Mouse (Mus musculus): ENCODE measurements around the gene Frzb. TPM values are rescaled to one million over a fixed set of nuclear protein-coding genes. Genes with fewer than 3 reads are reported as not detected.

Frzb gene
- total and polyA plus RNA-seq, 2 experiments from 2014 or later, result 2.4 to 2.5 TPM

- WGBS, result 60% methylated on average over 10 of the region's 10 CpGs
- 0 out of 2 replicates have a peak overlapping the region, but pooled peaks have one; percentile 56 for H3K4me3 ChIP-seq (ENCODE audit: low read depth, low read length)
- H3K4me2 ChIP-seq (ENCODE audit: low read depth, low read length, poor library complexity, severe bottlenecking), result no peak overlapping the region
- DNase-seq (ENCODE audit: low spot score) (no peak), ATAC-seq (ENCODE audit: low FRiP score) (no peak)
- TF ChIP-seq CTCF (IDR thresholded peaks at IDR 0.05), result no peak
- H3K9me3 ChIP-seq (ENCODE audit: low read length), result no peaks in the 10 kb centered on the region
- H3K27ac ChIP-seq (ENCODE audit: low read depth, low read length), result no peak overlapping the region
- H3K9ac ChIP-seq (replicated peaks; ENCODE audit: low read length, poor library complexity, severe bottlenecking), result no peak overlapping the region
- H3K4me1 ChIP-seq (ENCODE audit: insufficient read depth, low read length), result no peaks in the 10 kb centered on the region
- H3K27me3 ChIP-seq (ENCODE audit: insufficient read depth, low read length), result peaks cover 15% of the 10 kb centered on the region
- no peaks in the 10 kb centered on the region for H3K36me3 ChIP-seq (ENCODE audit: insufficient read depth, low read length)
These were observed 1.9 kb downstream of the Frzb start for GRCm38 (mm10) chr2:80445491-80445890.

GRCm38 (mm10) chr2:80444418-80445365 lies 2.7 kb downstream of the Frzb start:
- Histone ChIP-seq H3K4me2 (ENCODE audit: low read depth, low read length, poor library complexity, severe bottlenecking) (no peak overlapping the region), H3K36me3 (ENCODE audit: insufficient read depth, low read length) (no peaks in the 10 kb centered on the region)
- 77% methylated on average over 14 of the region's 14 CpGs for WGBS

GRCm38 (mm10) chr2:80443962-80444361 lies 3.5 kb downstream of the Frzb start:
- H3K36me3 ChIP-seq (ENCODE audit: insufficient read depth, low read length), result no peaks in the 10 kb centered on the region
- no peaks in the 10 kb centered on the region for H3K4me1 ChIP-seq (ENCODE audit: insufficient read depth, low read length)
- 96% methylated on average over 2 of the region's 2 CpGs for WGBS
- no peak for DNase-seq (ENCODE audit: low spot score)
- peak; percentile 52 for TF ChIP-seq CTCF (IDR thresholded peaks at IDR 0.05)
- peaks cover 15% of the 10 kb centered on the region for H3K27me3 ChIP-seq (ENCODE audit: insufficient read depth, low read length)
- no peak for ATAC-seq (ENCODE audit: low FRiP score)
- H3K27ac ChIP-seq (ENCODE audit: low read depth, low read length), result no peak overlapping the region
- H3K9me3 ChIP-seq (ENCODE audit: low read length), result no peaks in the 10 kb centered on the region
- H3K4me3 ChIP-seq (ENCODE audit: low read depth, low read length), result no peak overlapping the region
- H3K9ac ChIP-seq (replicated peaks; ENCODE audit: low read length, poor library complexity, severe bottlenecking), result no peak overlapping the region
- H3K4me2 ChIP-seq (ENCODE audit: low read depth, low read length, poor library complexity, severe bottlenecking), result no peak overlapping the region

More at GRCm38 (mm10) chr2:80444418-80445365, 2.7 kb downstream of the Frzb start:
- DNase-seq (ENCODE audit: low spot score) (peak; percentile 8), ATAC-seq (ENCODE audit: low FRiP score) (no peak)
- no peak for TF ChIP-seq CTCF (IDR thresholded peaks at IDR 0.05)
- Histone ChIP-seq H3K9ac (replicated peaks; ENCODE audit: low read length, poor library complexity, severe bottlenecking) (no peak overlapping the region), H3K27me3 (ENCODE audit: insufficient read depth, low read length) (peaks cover 15% of the 10 kb centered on the region), H3K4me3 (ENCODE audit: low read depth, low read length) (no peak overlapping the region), H3K4me1 (ENCODE audit: insufficient read depth, low read length) (no peaks in the 10 kb centered on the region), H3K9me3 (ENCODE audit: low read length) (no peaks in the 10 kb centered on the region), H3K27ac (ENCODE audit: low read depth, low read length) (no peak overlapping the region)

- Histone ChIP-seq H3K4me1 (ENCODE audit: insufficient read depth, low read length) (no peaks in the 10 kb centered on the region), H3K27me3 (ENCODE audit: insufficient read depth, low read length) (peaks cover 15% of the 10 kb centered on the region), H3K4me2 (ENCODE audit: low read depth, low read length, poor library complexity, severe bottlenecking) (no peak overlapping the region), H3K4me3 (ENCODE audit: low read depth, low read length) (no peak overlapping the region), H3K27ac (ENCODE audit: low read depth, low read length) (no peak overlapping the region), H3K9me3 (ENCODE audit: low read length) (no peaks in the 10 kb centered on the region), H3K9ac (replicated peaks; ENCODE audit: low read length, poor library complexity, severe bottlenecking) (no peak overlapping the region), H3K36me3 (ENCODE audit: insufficient read depth, low read length) (no peaks in the 10 kb centered on the region)
- DNase-seq (ENCODE audit: low spot score), result no peak
- TF ChIP-seq CTCF (IDR thresholded peaks at IDR 0.05), result no peak
- no peak for ATAC-seq (ENCODE audit: low FRiP score)
- 96% methylated on average over 3 of the region's 3 CpGs for WGBS
These were observed 6.0 kb downstream of the Frzb start for GRCm38 (mm10) chr2:80441386-80441785.

GRCm38 (mm10) chr2:80438854-80439253 lies 8.6 kb downstream of the Frzb start:
- no peak overlapping the region for H3K4me2 ChIP-seq (ENCODE audit: low read depth, low read length, poor library complexity, severe bottlenecking)

GRCm38 (mm10) chr2:80437401-80437800 lies 10.0 kb downstream of the Frzb start:
- ATAC-seq (ENCODE audit: low FRiP score), result no peak
- no peak overlapping the region for H3K4me2 ChIP-seq (ENCODE audit: low read depth, low read length, poor library complexity, severe bottlenecking)
- H3K9ac ChIP-seq (replicated peaks; ENCODE audit: low read length, poor library complexity, severe bottlenecking), result no peak overlapping the region
- no peak overlapping the region for H3K4me3 ChIP-seq (ENCODE audit: low read depth, low read length)
- WGBS, result 37% methylated on average over 2 of the region's 2 CpGs
- no peaks in the 10 kb centered on the region for H3K27me3 ChIP-seq (ENCODE audit: insufficient read depth, low read length)
- H3K4me1 ChIP-seq (ENCODE audit: insufficient read depth, low read length), result no peaks in the 10 kb centered on the region
- no peaks in the 10 kb centered on the region for H3K9me3 ChIP-seq (ENCODE audit: low read length)
- no peak for TF ChIP-seq CTCF (IDR thresholded peaks at IDR 0.05)
- DNase-seq (ENCODE audit: low spot score), result no peak
- H3K36me3 ChIP-seq (ENCODE audit: insufficient read depth, low read length), result no peaks in the 10 kb centered on the region
- H3K27ac ChIP-seq (ENCODE audit: low read depth, low read length), result no peak overlapping the region

More at GRCm38 (mm10) chr2:80438854-80439253, 8.6 kb downstream of the Frzb start:
- TF ChIP-seq CTCF (IDR thresholded peaks at IDR 0.05), result no peak
- ATAC-seq (ENCODE audit: low FRiP score), result no peak
- H3K27ac ChIP-seq (ENCODE audit: low read depth, low read length), result no peak overlapping the region
- no peak overlapping the region for H3K9ac ChIP-seq (replicated peaks; ENCODE audit: low read length, poor library complexity, severe bottlenecking)
- H3K36me3 ChIP-seq (ENCODE audit: insufficient read depth, low read length), result no peaks in the 10 kb centered on the region
- WGBS, result 46% methylated on average over 3 of the region's 3 CpGs
- no peak overlapping the region for H3K4me3 ChIP-seq (ENCODE audit: low read depth, low read length)
- H3K4me1 ChIP-seq (ENCODE audit: insufficient read depth, low read length), result no peaks in the 10 kb centered on the region
- H3K27me3 ChIP-seq (ENCODE audit: insufficient read depth, low read length), result no peaks in the 10 kb centered on the region
- peak; percentile 22 for DNase-seq (ENCODE audit: low spot score)
- no peaks in the 10 kb centered on the region for H3K9me3 ChIP-seq (ENCODE audit: low read length)
